Mouse (Mus musculus): Measurements from ENCODE around the gene Ctr9.
A peak's percentile ranks its signal among the peaks of the same experiment; 100 is the strongest.

Gene Ctr9

GRCm38 (mm10) chr7:111028281-111029045 is at the start of gene Ctr9:
Gene Ctr9, plus strand, starts transcription at chr7:111028951.
- DNase-seq (ENCODE audit: low read depth, low spot score), result peak; percentile 91

DNA sequence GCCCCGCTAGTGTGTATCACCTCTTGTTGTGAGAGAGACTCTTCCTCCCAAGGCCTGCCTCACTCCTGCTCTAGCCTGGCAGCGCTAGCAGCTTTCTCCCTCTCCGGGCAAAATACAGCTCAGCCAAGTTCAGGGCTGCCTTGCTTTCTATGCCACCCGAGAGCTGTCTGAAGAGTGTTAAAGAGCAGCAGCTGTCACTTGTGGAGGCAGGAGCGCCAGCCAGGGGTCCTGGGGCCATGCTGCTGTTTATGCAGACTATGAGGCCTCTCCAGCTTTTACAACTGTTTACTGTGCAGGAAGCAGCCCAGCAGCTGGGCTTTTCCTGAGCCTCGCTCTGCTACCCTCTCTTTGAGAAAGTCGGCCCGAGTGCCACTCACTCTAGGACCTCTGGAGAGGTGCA is 47.7 kb upstream of the Ctr9 start:
- no peak for DNase-seq (ENCODE audit: low read depth, low spot score)

- DNase-seq (ENCODE audit: low read depth, low spot score), result peak; percentile 49
Measured at GRCm38 (mm10) chr7:110982053-110982705, 46.6 kb upstream of the Ctr9 start, which contains the start of gene Mrvi1. Gene Mrvi1, minus strand, starts transcription at chr7:110982461.

DNA sequence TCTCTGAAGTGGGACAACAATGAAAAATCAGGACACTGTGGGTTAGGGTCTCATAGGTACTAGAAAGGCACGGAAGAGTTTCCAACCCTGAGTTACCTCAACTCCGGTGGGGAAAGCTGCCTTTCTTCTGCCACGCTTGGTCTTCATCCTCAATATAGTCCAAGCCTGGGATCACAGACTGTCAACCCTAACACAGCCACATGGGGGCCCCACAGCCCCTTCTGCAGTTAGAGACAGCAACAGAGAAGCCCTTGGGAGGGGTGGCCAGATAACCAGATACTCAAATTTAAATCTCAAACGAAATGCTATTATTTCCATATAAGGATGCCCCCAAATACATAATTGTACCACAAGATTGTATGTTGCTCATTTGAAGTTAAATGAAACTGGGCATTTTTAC is 46.0 kb upstream of the Ctr9 start:
- no peak for DNase-seq (ENCODE audit: low read depth, low spot score)

GRCm38 (mm10) chr7:110983621-110984020 is 45.1 kb upstream of the Ctr9 start:
- peak; percentile 21 for DNase-seq (ENCODE audit: low read depth, low spot score)

DNA sequence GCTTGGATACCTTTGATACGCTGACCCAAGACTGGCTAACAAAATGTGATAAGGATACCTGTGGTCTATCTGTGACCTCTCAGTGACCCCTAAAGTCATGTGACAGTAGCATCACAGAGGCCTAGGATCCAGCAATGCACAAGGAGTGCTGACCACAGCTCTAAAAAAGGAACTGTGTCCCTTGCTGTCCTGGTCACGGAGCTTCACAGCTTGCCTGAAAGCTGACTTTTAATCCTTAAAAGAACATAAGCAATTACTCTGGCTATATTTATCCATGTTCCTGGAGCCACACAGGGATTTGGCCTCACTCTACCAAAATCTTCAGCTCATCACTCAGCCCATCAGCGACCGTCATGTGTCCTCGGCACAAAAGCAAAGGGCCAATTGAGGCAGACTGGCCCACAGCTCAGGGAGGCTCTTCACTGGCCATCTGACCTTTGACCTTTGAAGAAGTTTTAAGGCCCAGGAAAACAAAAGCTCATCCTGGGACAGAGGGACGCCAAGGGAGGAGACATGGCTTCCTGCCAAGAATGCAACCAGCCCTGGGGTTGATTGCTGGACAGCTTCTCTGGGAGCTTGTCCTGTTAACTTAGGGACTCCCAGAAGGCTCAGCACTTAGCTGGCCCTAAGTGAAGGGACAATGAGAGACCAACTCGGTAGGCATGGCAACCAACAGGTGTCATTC is 43.0 kb upstream of the Ctr9 start:
- DNase-seq (ENCODE audit: low read depth, low spot score), result no peak

DNA sequence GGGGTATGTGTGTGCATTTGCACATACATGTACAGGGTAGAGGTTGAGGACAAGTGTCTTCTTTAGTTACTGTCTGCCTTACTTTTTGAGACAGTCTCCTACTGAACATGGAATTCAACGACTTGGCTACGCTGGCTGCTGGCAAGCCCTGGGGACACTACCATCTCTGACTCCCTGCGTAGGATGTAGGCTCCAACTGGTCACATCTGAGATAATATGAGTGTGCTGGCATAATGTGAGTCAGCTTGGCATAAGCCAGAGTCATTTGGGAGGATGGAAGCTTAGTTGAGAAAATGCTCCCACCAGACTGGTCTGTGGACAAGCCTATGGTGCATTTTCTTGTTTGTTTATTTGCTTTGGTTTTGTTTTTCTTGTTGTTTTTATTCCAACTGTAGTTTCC is 40.7 kb upstream of the Ctr9 start:
- DNase-seq (ENCODE audit: low read depth, low spot score), result no peak

- DNase-seq (ENCODE audit: low read depth, low spot score), result peak; percentile 29
Measured at GRCm38 (mm10) chr7:110989286-110989879, 39.4 kb upstream of the Ctr9 start.

- no peak for DNase-seq (ENCODE audit: low read depth, low spot score)
Measured at GRCm38 (mm10) chr7:110990356-110991220, 38.2 kb upstream of the Ctr9 start.

DNA sequence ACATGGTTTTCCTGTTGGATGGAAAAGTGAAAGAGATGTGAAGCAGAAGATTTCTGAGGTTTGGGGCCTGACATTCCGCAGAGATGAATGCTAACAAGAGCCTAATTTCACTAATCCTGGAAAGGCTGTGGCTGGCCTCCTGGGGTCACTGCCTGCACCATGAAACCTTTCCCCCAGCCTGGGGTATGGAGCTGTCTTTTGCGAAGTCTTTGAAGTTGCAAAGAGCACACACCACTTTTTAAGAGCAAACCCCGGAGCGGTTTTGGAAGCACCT is 37.6 kb upstream of the Ctr9 start:
- no peak for DNase-seq (ENCODE audit: low read depth, low spot score)

- no peak for DNase-seq (ENCODE audit: low read depth, low spot score)
Measured at GRCm38 (mm10) chr7:110998887-110999827, 29.6 kb upstream of the Ctr9 start.

DNA sequence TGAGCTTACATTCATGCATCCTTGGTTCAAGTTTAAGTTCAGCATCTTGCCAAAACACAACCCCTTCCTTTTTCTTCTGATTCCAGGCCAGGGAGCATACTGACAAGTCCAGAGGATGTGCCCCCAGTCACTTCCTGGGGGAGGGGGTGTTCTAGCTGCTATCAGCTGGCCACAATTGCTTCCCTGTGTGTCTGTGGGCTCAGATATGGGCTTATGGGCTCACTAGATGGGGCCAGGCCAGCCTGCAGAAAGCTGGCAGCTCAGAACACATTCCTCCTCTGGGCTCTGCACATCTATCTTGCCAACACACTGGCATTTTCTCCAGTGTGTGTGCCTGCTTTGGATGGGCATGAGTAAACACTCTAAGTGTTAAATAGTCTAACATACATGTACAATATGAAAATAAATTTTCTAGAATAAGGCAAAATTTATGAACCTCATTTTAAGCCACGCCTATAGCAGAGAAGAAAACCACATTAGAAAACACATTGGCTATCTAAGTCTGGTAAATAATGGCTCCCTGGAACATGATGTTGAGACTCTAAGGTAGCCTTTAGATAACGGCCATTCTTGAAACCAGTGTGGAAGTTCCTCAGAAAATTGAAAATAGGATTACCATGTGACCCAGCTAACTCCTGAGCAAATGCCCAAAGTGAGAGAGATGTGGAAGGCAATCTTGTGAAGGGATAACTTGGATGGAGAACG is 24.5 kb upstream of the Ctr9 start:
- DNase-seq (ENCODE audit: low read depth, low spot score), result no peak

DNA sequence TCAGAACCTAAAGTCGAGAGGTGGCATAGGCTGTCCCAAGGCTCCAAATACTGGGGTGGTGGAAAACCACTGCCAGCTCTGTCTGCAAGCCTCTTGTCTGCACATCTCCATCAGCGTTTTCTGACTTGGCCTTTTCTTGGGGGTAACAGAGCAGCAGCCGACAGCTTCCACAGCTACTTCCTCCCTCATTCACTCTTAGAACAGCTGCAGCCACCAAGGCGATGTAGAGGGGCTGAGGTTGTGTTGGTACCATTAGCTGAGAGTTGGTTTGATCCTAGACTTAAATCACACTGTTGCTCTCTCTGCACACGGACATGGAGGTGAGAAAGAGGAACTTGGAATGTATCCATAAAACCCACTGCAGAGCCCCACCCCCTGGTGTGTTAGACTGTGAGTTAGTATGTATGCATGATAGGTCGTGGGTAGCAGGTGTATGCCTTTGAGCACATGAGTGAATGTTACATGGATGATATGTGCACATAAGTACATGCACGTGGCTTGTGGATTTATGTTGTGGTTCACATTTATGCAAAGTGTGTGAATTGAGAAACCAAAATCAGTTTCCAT is 14.6 kb upstream of the Ctr9 start:
- DNase-seq (ENCODE audit: low read depth, low spot score), result no peak

DNA sequence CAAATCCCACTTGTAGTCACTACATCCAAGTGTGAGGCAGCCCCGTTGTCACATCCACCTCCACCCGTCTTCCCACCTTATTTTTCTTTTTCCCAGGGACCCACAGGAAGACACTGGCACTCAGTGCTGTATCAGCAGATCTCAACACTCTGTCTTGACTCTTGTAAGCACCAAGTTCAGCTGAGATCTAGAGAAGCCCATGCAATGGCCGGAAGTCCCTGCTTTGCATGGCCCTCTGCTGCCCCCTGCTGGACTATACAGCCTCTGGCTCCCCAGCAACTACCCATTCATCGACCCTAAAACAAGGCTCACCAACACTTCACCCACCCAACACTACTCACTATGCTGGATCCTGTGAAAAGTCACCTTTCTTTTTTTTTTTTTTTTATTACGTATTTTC is 13.9 kb upstream of the Ctr9 start:
- DNase-seq (ENCODE audit: low read depth, low spot score), result peak; percentile 91

DNA sequence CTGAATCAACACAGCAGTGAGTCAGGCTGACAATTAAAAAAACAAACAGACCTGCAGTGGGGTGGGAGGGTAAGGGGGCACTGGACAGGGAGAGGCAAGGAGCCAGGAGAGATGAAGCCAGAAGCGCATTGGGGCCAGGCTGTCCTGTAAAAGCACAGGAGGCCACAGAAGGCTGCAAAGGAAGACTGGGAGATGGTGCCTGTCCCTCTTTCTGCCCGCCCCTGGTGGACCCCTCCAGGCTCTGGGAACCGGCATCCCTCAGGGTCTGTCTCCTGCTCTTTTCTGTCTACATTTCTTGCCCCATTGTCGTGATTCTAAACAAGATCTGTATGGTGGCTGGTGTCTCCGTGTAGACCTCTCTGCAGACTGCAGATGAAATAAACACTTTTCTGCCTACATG is 13.0 kb upstream of the Ctr9 start:
- no peak for DNase-seq (ENCODE audit: low read depth, low spot score)

DNA sequence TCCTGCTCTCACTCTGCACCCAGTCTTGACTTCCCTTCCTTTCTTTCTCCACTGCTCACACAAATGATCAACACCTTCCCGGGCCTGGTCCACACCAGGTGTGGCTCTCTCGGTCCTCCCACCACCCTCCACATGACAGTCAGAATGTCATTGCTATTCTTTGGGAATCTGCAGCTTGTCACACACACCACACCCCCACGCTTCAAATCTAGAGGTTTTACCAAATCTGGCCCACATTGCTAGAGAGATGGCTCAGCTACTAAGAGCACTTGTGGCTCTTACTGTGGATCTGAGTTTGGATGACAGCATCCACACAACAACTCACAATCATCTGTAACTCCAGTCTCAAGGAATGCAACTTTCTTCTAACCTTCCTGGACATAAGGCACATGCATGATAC is 11.8 kb upstream of the Ctr9 start:
- DNase-seq (ENCODE audit: low read depth, low spot score), result no peak

GRCm38 (mm10) chr7:111020814-111021213 is 7.9 kb upstream of the Ctr9 start:
- no peak for DNase-seq (ENCODE audit: low read depth, low spot score)

- DNase-seq (ENCODE audit: low read depth, low spot score), result peak; percentile 26
Measured at GRCm38 (mm10) chr7:111024068-111024594, 4.6 kb upstream of the Ctr9 start.

DNA sequence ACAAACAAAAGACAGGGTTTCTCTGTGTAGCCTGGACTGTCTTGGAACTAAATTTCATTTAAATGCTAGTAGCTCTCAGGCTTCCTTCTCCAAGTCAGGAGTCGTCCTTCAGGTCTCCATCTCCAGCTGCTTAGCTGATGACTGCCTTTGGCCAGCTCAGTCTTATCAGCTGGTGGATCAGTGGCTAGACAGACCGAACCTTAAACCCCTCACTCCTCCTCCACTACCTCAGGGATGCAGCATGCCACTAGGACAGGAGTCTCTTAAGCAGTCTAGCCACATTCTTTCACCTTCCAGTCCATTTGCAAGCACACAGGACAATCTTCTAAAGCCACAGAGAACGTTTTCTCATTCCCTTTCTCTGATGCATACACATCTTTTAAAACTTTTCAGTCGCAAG is 3.8 kb upstream of the Ctr9 start:
- no peak for DNase-seq (ENCODE audit: low read depth, low spot score)
